Mouse (Mus musculus): ENCODE data around the gene Arpp21. TPM values are rescaled to one million over a fixed set of nuclear protein-coding genes. Genes with fewer than 3 reads are reported as not detected.

Arpp21 gene
- polyA plus RNA-seq, 1 experiment, result not detected

GRCm38 (mm10) chr9:112182738-112183137, 53.0 kb downstream of the Arpp21 start:
- Histone ChIP-seq H3K4me3 (ENCODE audit: low read depth, low read length) (no peak overlapping the region), H3K27me3 (ENCODE audit: control insufficient read depth, insufficient read depth, low read length, poor library complexity, severe bottlenecking) (no peaks in the 10 kb centered on the region), H3K9me3 (replicated peaks; ENCODE audit: control insufficient read depth, insufficient read depth, low read length, poor library complexity, severe bottlenecking) (no peaks in the 10 kb centered on the region), H3K4me1 (ENCODE audit: control insufficient read depth, insufficient read depth, low read length) (no peaks in the 10 kb centered on the region), H3K27ac (ENCODE audit: insufficient read depth, low read length) (no peak overlapping the region), H3K9ac (ENCODE audit: low read depth, poor library complexity, severe bottlenecking) (no peak overlapping the region), H3K36me3 (ENCODE audit: control insufficient read depth, insufficient read depth, low read length, poor library complexity, severe bottlenecking) (no peaks in the 10 kb centered on the region)
- no peak for TF ChIP-seq CTCF (IDR thresholded peaks at IDR 0.05; ENCODE audit: low read depth, low read length)
- no peak for TF ChIP-seq POLR2A (IDR thresholded peaks at IDR 0.05; ENCODE audit: insufficient read depth, low read length)
- TF ChIP-seq EP300 (IDR thresholded peaks at IDR 0.05; ENCODE audit: insufficient read depth, low read depth, low read length), result no peak

DNA sequence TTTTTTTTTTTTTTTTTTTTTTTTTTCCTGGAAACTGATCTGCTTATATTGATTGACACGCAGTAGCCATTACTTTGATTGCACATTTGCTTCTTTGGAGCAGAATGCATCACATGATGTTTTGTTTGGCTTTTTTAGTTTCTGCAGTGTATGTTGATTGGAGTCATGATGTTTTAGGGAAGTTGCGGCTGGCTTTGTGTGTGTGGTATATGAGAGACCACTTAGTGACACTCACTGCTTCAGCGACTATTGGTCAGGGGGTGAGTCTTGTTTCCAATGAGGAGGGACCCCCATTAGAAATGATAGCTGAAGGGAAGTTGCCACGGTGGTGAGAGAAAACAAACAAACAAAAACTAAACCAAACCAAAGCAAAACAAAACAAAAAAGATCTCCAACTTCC, 55.7 kb downstream of the Arpp21 start:
- H3K27ac ChIP-seq (ENCODE audit: insufficient read depth, low read length), result no peak overlapping the region
- no peak overlapping the region for H3K4me3 ChIP-seq (ENCODE audit: low read depth, low read length)
- no peaks in the 10 kb centered on the region for H3K36me3 ChIP-seq (ENCODE audit: control insufficient read depth, insufficient read depth, low read length, poor library complexity, severe bottlenecking)
- H3K9ac ChIP-seq (ENCODE audit: low read depth, poor library complexity, severe bottlenecking), result no peak overlapping the region
- TF ChIP-seq POLR2A (IDR thresholded peaks at IDR 0.05; ENCODE audit: insufficient read depth, low read length), result no peak
- no peak for TF ChIP-seq CTCF (IDR thresholded peaks at IDR 0.05; ENCODE audit: low read depth, low read length)
- TF ChIP-seq EP300 (IDR thresholded peaks at IDR 0.05; ENCODE audit: insufficient read depth, low read depth, low read length), result no peak
- H3K9me3 ChIP-seq (replicated peaks; ENCODE audit: control insufficient read depth, insufficient read depth, low read length, poor library complexity, severe bottlenecking), result no peaks in the 10 kb centered on the region
- no peaks in the 10 kb centered on the region for H3K27me3 ChIP-seq (ENCODE audit: control insufficient read depth, insufficient read depth, low read length, poor library complexity, severe bottlenecking)
- H3K4me1 ChIP-seq (ENCODE audit: control insufficient read depth, insufficient read depth, low read length), result no peaks in the 10 kb centered on the region

GRCm38 (mm10) chr9:112178438-112178837, 57.3 kb downstream of the Arpp21 start:
- Histone ChIP-seq H3K9ac (ENCODE audit: low read depth, poor library complexity, severe bottlenecking) (no peak overlapping the region), H3K27me3 (ENCODE audit: control insufficient read depth, insufficient read depth, low read length, poor library complexity, severe bottlenecking) (no peaks in the 10 kb centered on the region), H3K4me3 (ENCODE audit: low read depth, low read length) (no peak overlapping the region), H3K36me3 (ENCODE audit: control insufficient read depth, insufficient read depth, low read length, poor library complexity, severe bottlenecking) (no peaks in the 10 kb centered on the region), H3K9me3 (replicated peaks; ENCODE audit: control insufficient read depth, insufficient read depth, low read length, poor library complexity, severe bottlenecking) (no peaks in the 10 kb centered on the region), H3K4me1 (ENCODE audit: control insufficient read depth, insufficient read depth, low read length) (no peaks in the 10 kb centered on the region), H3K27ac (ENCODE audit: insufficient read depth, low read length) (no peak overlapping the region)
- no peak for TF ChIP-seq POLR2A (IDR thresholded peaks at IDR 0.05; ENCODE audit: insufficient read depth, low read length)
- TF ChIP-seq CTCF (IDR thresholded peaks at IDR 0.05; ENCODE audit: low read depth, low read length), result no peak
- TF ChIP-seq EP300 (IDR thresholded peaks at IDR 0.05; ENCODE audit: insufficient read depth, low read depth, low read length), result no peak

- no peaks in the 10 kb centered on the region for H3K9me3 ChIP-seq (replicated peaks; ENCODE audit: control insufficient read depth, insufficient read depth, low read length, poor library complexity, severe bottlenecking)
- H3K27me3 ChIP-seq (ENCODE audit: control insufficient read depth, insufficient read depth, low read length, poor library complexity, severe bottlenecking), result no peaks in the 10 kb centered on the region
- no peaks in the 10 kb centered on the region for H3K4me1 ChIP-seq (ENCODE audit: control insufficient read depth, insufficient read depth, low read length)
- no peak overlapping the region for H3K4me3 ChIP-seq (ENCODE audit: low read depth, low read length)
- no peak overlapping the region for H3K27ac ChIP-seq (ENCODE audit: insufficient read depth, low read length)
- no peak overlapping the region for H3K9ac ChIP-seq (ENCODE audit: low read depth, poor library complexity, severe bottlenecking)
- no peak for TF ChIP-seq EP300 (IDR thresholded peaks at IDR 0.05; ENCODE audit: insufficient read depth, low read depth, low read length)
- no peak for TF ChIP-seq CTCF (IDR thresholded peaks at IDR 0.05; ENCODE audit: low read depth, low read length)
- TF ChIP-seq POLR2A (IDR thresholded peaks at IDR 0.05; ENCODE audit: insufficient read depth, low read length), result no peak
- no peaks in the 10 kb centered on the region for H3K36me3 ChIP-seq (ENCODE audit: control insufficient read depth, insufficient read depth, low read length, poor library complexity, severe bottlenecking)
These were observed 58.2 kb downstream of the Arpp21 start for GRCm38 (mm10) chr9:112177569-112177968.

GRCm38 (mm10) chr9:112176317-112176716, 59.4 kb downstream of the Arpp21 start:
- no peak overlapping the region for H3K9ac ChIP-seq (ENCODE audit: low read depth, poor library complexity, severe bottlenecking)
- TF ChIP-seq EP300 (IDR thresholded peaks at IDR 0.05; ENCODE audit: insufficient read depth, low read depth, low read length) (no peak), POLR2A (IDR thresholded peaks at IDR 0.05; ENCODE audit: insufficient read depth, low read length) (no peak), CTCF (IDR thresholded peaks at IDR 0.05; ENCODE audit: low read depth, low read length) (no peak)
- no peak overlapping the region for H3K4me3 ChIP-seq (ENCODE audit: low read depth, low read length)
- no peaks in the 10 kb centered on the region for H3K4me1 ChIP-seq (ENCODE audit: control insufficient read depth, insufficient read depth, low read length)
- H3K27ac ChIP-seq (ENCODE audit: insufficient read depth, low read length), result no peak overlapping the region
- no peaks in the 10 kb centered on the region for H3K9me3 ChIP-seq (replicated peaks; ENCODE audit: control insufficient read depth, insufficient read depth, low read length, poor library complexity, severe bottlenecking)
- no peaks in the 10 kb centered on the region for H3K36me3 ChIP-seq (ENCODE audit: control insufficient read depth, insufficient read depth, low read length, poor library complexity, severe bottlenecking)
- H3K27me3 ChIP-seq (ENCODE audit: control insufficient read depth, insufficient read depth, low read length, poor library complexity, severe bottlenecking), result no peaks in the 10 kb centered on the region

DNA sequence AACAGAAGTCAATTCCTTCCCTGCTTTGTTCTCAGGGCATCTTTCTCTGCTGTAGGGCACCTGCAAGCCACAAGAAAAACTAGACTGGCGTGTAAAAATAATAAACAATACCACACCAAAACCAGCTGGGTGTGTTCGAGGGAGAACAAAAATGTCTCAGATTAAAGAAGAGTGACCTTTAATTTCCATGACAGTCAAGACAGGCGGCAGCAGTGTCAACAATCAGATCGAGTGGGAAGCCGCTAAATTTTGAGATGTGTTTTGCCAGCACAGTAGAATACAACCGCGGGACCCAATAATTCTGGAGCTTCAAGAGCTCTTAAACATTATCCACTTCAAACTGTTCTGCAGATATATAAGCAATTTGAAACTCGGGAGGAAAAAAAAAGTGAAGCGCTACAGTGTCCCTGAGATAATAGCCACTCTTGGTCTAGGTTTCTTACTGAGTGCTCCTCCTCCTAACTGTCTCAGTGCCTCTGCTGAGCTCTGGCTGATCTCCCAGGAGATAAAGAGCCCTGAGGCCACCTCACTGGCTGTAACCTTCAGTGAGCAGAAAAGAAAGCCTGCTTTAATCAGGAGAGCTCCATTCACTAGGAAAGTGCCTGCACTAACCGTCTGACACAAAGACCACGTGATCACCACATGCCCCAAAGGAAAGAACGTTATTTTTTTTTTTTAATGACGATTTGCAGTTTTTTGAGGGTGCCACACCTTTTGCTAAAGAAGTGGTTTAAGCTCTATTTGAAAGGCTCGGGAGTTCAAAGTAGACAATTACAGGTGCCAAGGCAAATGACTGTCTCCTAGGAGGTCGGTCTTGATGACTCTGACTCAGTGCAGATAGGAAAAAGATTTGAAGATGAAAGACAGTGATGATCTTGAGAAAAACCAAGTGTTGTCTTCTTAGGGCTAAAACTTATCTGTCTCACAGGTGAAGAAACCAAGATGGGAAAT, 61.1 kb downstream of the Arpp21 start:
- no peak for TF ChIP-seq EP300 (IDR thresholded peaks at IDR 0.05; ENCODE audit: insufficient read depth, low read depth, low read length)
- TF ChIP-seq POLR2A (IDR thresholded peaks at IDR 0.05; ENCODE audit: insufficient read depth, low read length), result no peak
- no peak for TF ChIP-seq CTCF (IDR thresholded peaks at IDR 0.05; ENCODE audit: low read depth, low read length)
- Histone ChIP-seq H3K27me3 (ENCODE audit: control insufficient read depth, insufficient read depth, low read length, poor library complexity, severe bottlenecking) (no peaks in the 10 kb centered on the region), H3K36me3 (ENCODE audit: control insufficient read depth, insufficient read depth, low read length, poor library complexity, severe bottlenecking) (no peaks in the 10 kb centered on the region), H3K4me3 (ENCODE audit: low read depth, low read length) (no peak overlapping the region), H3K27ac (ENCODE audit: insufficient read depth, low read length) (no peak overlapping the region), H3K4me1 (ENCODE audit: control insufficient read depth, insufficient read depth, low read length) (no peaks in the 10 kb centered on the region), H3K9ac (ENCODE audit: low read depth, poor library complexity, severe bottlenecking) (no peak overlapping the region), H3K9me3 (replicated peaks; ENCODE audit: control insufficient read depth, insufficient read depth, low read length, poor library complexity, severe bottlenecking) (no peaks in the 10 kb centered on the region)
